Comparison of ENCODE assay signal across 8 mouse cellular contexts in the genomic region with DNA sequence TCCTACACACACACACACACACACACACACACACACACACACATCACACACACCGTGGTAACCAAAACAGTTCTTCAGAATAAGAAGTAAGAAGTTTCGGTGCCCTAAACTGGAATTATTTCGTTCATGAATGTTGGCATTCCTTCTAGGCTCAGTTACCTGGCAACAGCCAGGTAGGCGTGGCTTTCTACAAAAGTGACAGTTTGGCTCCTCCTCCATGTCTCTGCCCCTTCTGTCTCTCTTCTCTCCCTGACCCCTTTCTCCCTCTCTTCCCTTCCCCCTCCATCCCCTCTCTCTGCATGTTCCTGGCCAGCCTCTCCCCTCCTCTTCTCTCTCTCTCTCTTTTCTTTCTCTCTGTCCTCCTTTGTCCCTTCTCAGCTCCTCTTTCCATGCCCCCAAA. TPM values are rescaled to one million over a fixed set of nuclear protein-coding genes. Genes with fewer than 3 reads are reported as not detected.
DNase-seq lines count a peak whose midpoint lies in the region; ATAC-seq and TF ChIP-seq lines count a peak whose summit lies in the region.

No protein-coding gene starts in this region.

- peaks cover 5% of the 10 kb centered on the region; the same call in 1 of the 2 replicates for H3K4me1 ChIP-seq in intestine, postnatal 0 days (replicated peaks; ENCODE audit: control insufficient read depth, insufficient read depth, low read length)
- H3K4me1 ChIP-seq in liver, postnatal 0 days (ENCODE audit: insufficient read depth), result peaks cover 60% of the 10 kb centered on the region

- DNase-seq in embryo, embryonic 10 days (ENCODE audit: low spot score), result peak; percentile 68
- no peak for DNase-seq in embryo, embryonic 9.5 days (ENCODE audit: extremely low spot score)
- DNase-seq in ZHBTc4 (ENCODE audit: low read depth, low spot score), result peak; percentile 59
- DNase-seq in liver, postnatal 0 days, result no peak
- no peak for DNase-seq in natural killer cell, adult 2 months (ENCODE audit: low spot score in 2 of 2)
- no peak for DNase-seq in gastrocnemius, postnatal 10 days
- DNase-seq in gastrocnemius, postnatal 4 days (ENCODE audit: low spot score in 2 of 2), result no peak

- no peak for TF ChIP-seq EP300 in liver, postnatal 0 days (IDR thresholded peaks at IDR 0.05; ENCODE audit: low read depth)

- no peaks in the 10 kb centered on the region for H3K27me3 ChIP-seq in intestine, postnatal 0 days (replicated peaks; ENCODE audit: control insufficient read depth, insufficient read depth, low read length)
- H3K27me3 ChIP-seq in liver, postnatal 0 days (ENCODE audit: insufficient read depth, low read length), result no peaks in the 10 kb centered on the region

- H3K9ac ChIP-seq in intestine, postnatal 0 days (ENCODE audit: low read depth, low read length), result no peak overlapping the region
- H3K9ac ChIP-seq in liver, postnatal 0 days (replicated peaks), result peak overlapping the region; percentile 92; the same call in 1 of the 2 replicates

- peak overlapping the region; percentile 99 for H3K27ac ChIP-seq in intestine, postnatal 0 days (ENCODE audit: low read depth, low read length)
- peak overlapping the region; percentile 98 for H3K27ac ChIP-seq in liver, postnatal 0 days (ENCODE audit: low read depth)

- no peaks in the 10 kb centered on the region for H3K9me3 ChIP-seq in intestine, postnatal 0 days (ENCODE audit: control insufficient read depth)
- H3K9me3 ChIP-seq in liver, postnatal 0 days (ENCODE audit: low read length), result no peaks in the 10 kb centered on the region

- ATAC-seq in intestine, postnatal 0 days, result no peak
- no peak for ATAC-seq in liver, postnatal 0 days

- H3K36me3 ChIP-seq in intestine, postnatal 0 days (ENCODE audit: control insufficient read depth, insufficient read depth), result no peaks in the 10 kb centered on the region
- no peaks in the 10 kb centered on the region for H3K36me3 ChIP-seq in liver, postnatal 0 days (replicated peaks; ENCODE audit: insufficient read depth, low read length)

- peak overlapping the region; percentile 35 for H3K4me3 ChIP-seq in intestine, postnatal 0 days (ENCODE audit: low read depth, low read length)
- no peak overlapping the region for H3K4me3 ChIP-seq in liver, postnatal 0 days (ENCODE audit: low read depth, low read length)

- WGBS in intestine, postnatal 0 days, result 14% methylated on average over 4 of the region's 4 CpGs
- WGBS in liver, postnatal 0 days (ENCODE audit: insufficient replicate concordance), result 52% methylated on average over 4 of the region's 4 CpGs

- H3K4me2 ChIP-seq in intestine, postnatal 0 days (replicated peaks; ENCODE audit: low read depth), result peak overlapping the region; percentile 97
- peak overlapping the region; percentile 99 for H3K4me2 ChIP-seq in liver, postnatal 0 days (ENCODE audit: low read depth, low read length)

- no peak for TF ChIP-seq CTCF in intestine, postnatal 0 days (IDR thresholded peaks at IDR 0.05; ENCODE audit: low read depth)
- TF ChIP-seq CTCF in liver, postnatal 0 days (IDR thresholded peaks at IDR 0.05; ENCODE audit: low read depth), result no peak

RNA-seq across cellular contexts. Expression of a gene that starts 11.9 kb away (rescaled TPM):
- 1,212 and 1,295 TPM in 2 replicates for polyA plus RNA-seq in intestine, postnatal 0 days (2015; fragmentation: Nextera tagmentation; extraction: Ambion mirVana)
- polyA plus RNA-seq in liver, postnatal 0 days (2015; fragmentation: Nextera tagmentation; extraction: Ambion mirVana), result 874 and 942 TPM in 2 replicates
- total RNA-seq in gastrocnemius, postnatal 10 days (2021), result 1,000 to 10,000 TPM; 3,326 to 3,432 TPM
- total RNA-seq in gastrocnemius, postnatal 4 days (2021), result 1,000 to 10,000 TPM; 3,882 to 3,909 TPM

RNA-seq across cellular contexts. Expression of a gene that starts 46.1 kb away (rescaled TPM):
- polyA plus RNA-seq in intestine, postnatal 0 days (2015; fragmentation: Nextera tagmentation; extraction: Ambion mirVana), result 2.5 TPM in 2 replicates
- polyA plus RNA-seq in liver, postnatal 0 days (2015; fragmentation: Nextera tagmentation; extraction: Ambion mirVana), result 13.6 and 13.7 TPM in 2 replicates
- total RNA-seq in gastrocnemius, postnatal 10 days (2021), result 1 to 10 TPM; 6.3 to 9.8 TPM
- 10 to 100 TPM in 1 of 2 experiments, 1 to 10 TPM in 1; 9.4 to 11.0 TPM for total RNA-seq in gastrocnemius, postnatal 4 days (2021)

Comparison
In these comparisons a context has a peak if more than half of its experiments do, and no peak if none do; other contexts are left out.
1. DNase-seq: peak in embryo, embryonic 10 days (single experiment) and ZHBTc4 (single experiment); none in embryo, embryonic 9.5 days (single experiment), liver, postnatal 0 days (single experiment), natural killer cell, adult 2 months (0 of 2), gastrocnemius, postnatal 10 days (single experiment) and gastrocnemius, postnatal 4 days (0 of 2).